Mouse (Mus musculus) kidney, adult 2 months (tissue): Measurements from ENCODE around the gene Plpp2.

Source experiments
- CTCF ChIP-seq: fragments of 200-500 bp; conservative IDR thresholded peaks from 2 replicates; pipeline ENCODE4 v1.5.1; 2011; ENCODE audit warnings: low read depth, mild to moderate bottlenecking, control low read depth, low read length, moderate library complexity, mixed read lengths; ENCODE audit not compliant: insufficient read depth, insufficient read length
- POLR2A ChIP-seq: fragments of 200-500 bp; IDR thresholded peaks from one replicate; pipeline ENCODE4 v1.6.1; 2011; ENCODE audit warnings: low read depth, low read length, control low read depth

- TF ChIP-seq CTCF (no peak), POLR2A (no peak)
Measured at GRCm38 (mm10) chr10:79540746-79541145, 7.2 kb upstream of the Plpp2 start.
